10 mouse cellular contexts compared by ENCODE assay signal in genomic region chr11:99463155-99463554, GRCm38 (mm10). TPM values are rescaled to one million over a fixed set of nuclear protein-coding genes. Genes with fewer than 3 reads are reported as not detected.
A peak's percentile ranks its signal among the peaks of the same experiment; 100 is the strongest.
DNase-seq lines count a peak whose midpoint lies in the region; ATAC-seq and TF ChIP-seq lines count a peak whose summit lies in the region.
"Had no signal": no experiment of that assay in that cellular context is flagged by ENCODE, and none has a peak within 500 bp of the region (broad histone marks: within the 10 kb centered on the region; RNA-seq: fewer than 3 reads in every experiment).

No protein-coding gene starts in this region.

- H3K9me3 ChIP-seq in kidney, embryonic 15.5 days (replicated peaks) = no peaks in the 10 kb centered on the region
- H3K9me3 ChIP-seq: neural tube, embryonic 12.5 days had no signal

- ATAC-seq in kidney, embryonic 15.5 days (replicated peaks; ENCODE audit: low FRiP score) = no peak

- TF ChIP-seq POLR2A in kidney, adult 2 months (IDR thresholded peaks at IDR 0.05; ENCODE audit: low read depth, low read length) = no peak
- no peak for TF ChIP-seq POLR2A in cortical plate, adult 2 months (IDR thresholded peaks at IDR 0.05; ENCODE audit: extremely low read depth, insufficient read depth, low read length)
- no peak for TF ChIP-seq POLR2A in olfactory bulb, adult 2 months (IDR thresholded peaks at IDR 0.05; ENCODE audit: insufficient read depth, low read depth, low read length)

- DNase-seq in kidney, adult 2 months = peak; percentile 65
- peak; percentile 62 for DNase-seq in ZHBTc4 (ENCODE audit: low read depth, low spot score)
- peak; percentile 40 to 70 for DNase-seq in heart, postnatal 36 days
- DNase-seq in left cerebral cortex, adult 18-20 months (ENCODE audit: low spot score in 2 of 2) = peak; percentile 76 to 84
- DNase-seq in thymus, postnatal 4 days = peak; percentile 80

- peaks cover 9% of the 10 kb centered on the region for H3K4me1 ChIP-seq in kidney, adult 2 months (ENCODE audit: control insufficient read depth, insufficient read depth, low read length)
- no peaks in the 10 kb centered on the region; the same call in 1 of the 2 replicates for H3K4me1 ChIP-seq in kidney, embryonic 15.5 days
- H3K4me1 ChIP-seq in cortical plate, adult 2 months (ENCODE audit: control insufficient read depth, insufficient read depth, low read length) = peaks cover 4% of the 10 kb centered on the region; the same call in 1 of the 2 replicates
- no peaks in the 10 kb centered on the region for H3K4me1 ChIP-seq in olfactory bulb, adult 2 months (ENCODE audit: control insufficient read depth, insufficient read depth, low read length)
- H3K4me1 ChIP-seq: neural tube, embryonic 12.5 days had no signal

- H3K27me3 ChIP-seq in kidney, adult 2 months (replicated peaks; ENCODE audit: control insufficient read depth, insufficient read depth, low read length) = no peaks in the 10 kb centered on the region
- peaks cover 6% of the 10 kb centered on the region; the same call in 1 of the 2 replicates for H3K27me3 ChIP-seq in kidney, embryonic 15.5 days

- no peak overlapping the region for H3K27ac ChIP-seq in kidney, adult 2 months (ENCODE audit: insufficient read depth, low read depth, low read length)
- no peak overlapping the region for H3K27ac ChIP-seq in kidney, embryonic 15.5 days
- no peak overlapping the region for H3K27ac ChIP-seq in cortical plate, adult 2 months (ENCODE audit: insufficient read depth, low read length)
- no peak overlapping the region for H3K27ac ChIP-seq in olfactory bulb, adult 2 months (ENCODE audit: insufficient read depth, low read depth, low read length)
- H3K27ac ChIP-seq: neural tube, embryonic 12.5 days had no signal

- WGBS in kidney, adult 2 months = 10% methylated on average over 8 of the region's 8 CpGs
- 15% methylated on average over 8 of the region's 8 CpGs for WGBS in kidney, embryonic 15.5 days
- 11% methylated on average over 8 of the region's 8 CpGs for WGBS in olfactory bulb, adult 2 months

- no peak overlapping the region for H3K4me2 ChIP-seq in kidney, embryonic 15.5 days
- H3K4me2 ChIP-seq: neural tube, embryonic 12.5 days had no signal

- intact Hi-C loops in heart, postnatal 36 days (cut with DNase I) = loop anchor here (1.0 to 5.0 kb wide), 4 partner anchors 51 to 706 kb away; no protein-coding TSS in a partner anchor

- H3K36me3 ChIP-seq in kidney, adult 2 months (ENCODE audit: control insufficient read depth, insufficient read depth, low read length) = no peaks in the 10 kb centered on the region
- H3K36me3 ChIP-seq in kidney, embryonic 15.5 days = no peaks in the 10 kb centered on the region
- H3K36me3 ChIP-seq: neural tube, embryonic 12.5 days had no signal

- peak; percentile 97 for TF ChIP-seq CTCF in kidney, adult 2 months (conservative IDR thresholded peaks at IDR 0.05; ENCODE audit: insufficient read depth, insufficient read length, low read depth, low read length)
- TF ChIP-seq CTCF in cortical plate, adult 2 months (IDR thresholded peaks at IDR 0.05; ENCODE audit: extremely low read depth, insufficient read depth, low read length) = peak; percentile 95
- TF ChIP-seq CTCF in olfactory bulb, adult 2 months (IDR thresholded peaks at IDR 0.05; ENCODE audit: insufficient read depth, low read depth, low read length) = peak; percentile 63

- no peak overlapping the region for H3K4me3 ChIP-seq in kidney, adult 2 months (ENCODE audit: insufficient read depth, low read depth, low read length)
- H3K4me3 ChIP-seq in kidney, embryonic 15.5 days (replicated peaks) = no peak overlapping the region
- no peak overlapping the region for H3K4me3 ChIP-seq in cortical plate, adult 2 months (ENCODE audit: insufficient read depth, low read length)
- no peak overlapping the region for H3K4me3 ChIP-seq in olfactory bulb, adult 2 months (ENCODE audit: insufficient read depth, low read depth, low read length)
- H3K4me3 ChIP-seq: neural tube, embryonic 12.5 days had no signal

- no peak overlapping the region for H3K9ac ChIP-seq in kidney, embryonic 15.5 days
- H3K9ac ChIP-seq: neural tube, embryonic 12.5 days had no signal

RNA-seq across cellular contexts. Expression of gene Krt20, which starts 25.2 kb away (rescaled TPM):
- polyA plus RNA-seq in kidney, adult 2 months (2012; rRNA removed) = 0.13 and 0.23 TPM in 2 replicates
- 1.2 and 1.7 TPM in 2 replicates for polyA plus RNA-seq in kidney, embryonic 15.5 days (2015; fragmentation: Nextera tagmentation; extraction: Ambion mirVana)
- polyA plus RNA-seq in cortical plate, adult 2 months (2012; rRNA removed) = 0.06 and 0.13 TPM in 2 replicates
- not detected for total RNA-seq in heart, postnatal 36 days (2021)
- total RNA-seq in left cerebral cortex, adult 18-20 months (2021) = not detected
- polyA plus RNA-seq in olfactory bulb, adult 2 months (2012; ENCODE audit: insufficient read depth, insufficient read length, low replicate concordance, missing spikeins) = not detected in 2 replicates

RNA-seq across cellular contexts. Expression of gene Krt23, which starts 29.8 kb away (rescaled TPM):
- 2.7 and 3.5 TPM in 2 replicates for polyA plus RNA-seq in kidney, adult 2 months (2012; rRNA removed)
- polyA plus RNA-seq in kidney, embryonic 15.5 days (2015; fragmentation: Nextera tagmentation; extraction: Ambion mirVana) = 19.9 and 20.3 TPM in 2 replicates
- not detected in 2 replicates for polyA plus RNA-seq in cortical plate, adult 2 months (2012; rRNA removed)
- not detected for total RNA-seq in heart, postnatal 36 days (2021)
- not detected for total RNA-seq in left cerebral cortex, adult 18-20 months (2021)
- polyA plus RNA-seq in olfactory bulb, adult 2 months (2012; ENCODE audit: insufficient read depth, insufficient read length, low replicate concordance, missing spikeins) = not detected in 2 replicates
- polyA plus RNA-seq: neural tube, embryonic 12.5 days had no signal

RNA-seq across cellular contexts. Expression of gene Krt12, which starts 41.1 kb away (rescaled TPM):
- polyA plus RNA-seq in kidney, adult 2 months (2012; rRNA removed) = not detected in 2 replicates
- not detected in 2 replicates for polyA plus RNA-seq in kidney, embryonic 15.5 days (2015; fragmentation: Nextera tagmentation; extraction: Ambion mirVana)
- 16.4 and 16.9 TPM in 2 replicates for polyA plus RNA-seq in cortical plate, adult 2 months (2012; rRNA removed)
- total RNA-seq in heart, postnatal 36 days (2021) = not detected
- total RNA-seq in left cerebral cortex, adult 18-20 months (2021) = 10 to 100 TPM; 10.8 to 12.0 TPM
- not detected in 2 replicates for polyA plus RNA-seq in olfactory bulb, adult 2 months (2012; ENCODE audit: insufficient read depth, insufficient read length, low replicate concordance, missing spikeins)
- total RNA-seq: gastrocnemius, postnatal 4 days had no signal
- polyA plus RNA-seq: neural tube, embryonic 12.5 days had no signal

RNA-seq across cellular contexts. Expression of gene Krt39, which starts 58.0 kb away (rescaled TPM):
- polyA plus RNA-seq in kidney, adult 2 months (2012; rRNA removed) = not detected in 2 replicates
- 0.32 and 0.43 TPM in 2 replicates for polyA plus RNA-seq in kidney, embryonic 15.5 days (2015; fragmentation: Nextera tagmentation; extraction: Ambion mirVana)
- not detected in 2 replicates for polyA plus RNA-seq in cortical plate, adult 2 months (2012; rRNA removed)
- not detected for total RNA-seq in heart, postnatal 36 days (2021)
- not detected for total RNA-seq in left cerebral cortex, adult 18-20 months (2021)
- not detected in 2 replicates for polyA plus RNA-seq in olfactory bulb, adult 2 months (2012; ENCODE audit: insufficient read depth, insufficient read length, low replicate concordance, missing spikeins)
- total RNA-seq: gastrocnemius, postnatal 4 days had no signal
- polyA plus RNA-seq: neural tube, embryonic 12.5 days had no signal

Comparison
In these comparisons a context has a peak if more than half of its experiments do, and no peak if none do; other contexts are left out.
1. RNA of gene Krt12, which starts 41.1 kb away (polyA plus RNA-seq): 16.4 to 16.9 TPM in cortical plate, adult 2 months; not detected in kidney, embryonic 15.5 days, not detected in kidney, adult 2 months and not detected in olfactory bulb, adult 2 months; every median in the first group is over 10 times any median in the second.
2. Peak in every context shown above with its lines, with median percentiles within 50 percentile points of each other: DNase-seq and CTCF ChIP-seq.